Mouse (Mus musculus) natural killer cell, adult 2 months (primary cell): ENCODE data around the gene Gba.

ENCODE experiments used
- DNase-seq, 2 experiments: peaks; one replicate each; pipeline ENCODE4 v3.0.0; 2022; ENCODE audit warnings: low spot score in 2 of 2

Gene Gba

DNA sequence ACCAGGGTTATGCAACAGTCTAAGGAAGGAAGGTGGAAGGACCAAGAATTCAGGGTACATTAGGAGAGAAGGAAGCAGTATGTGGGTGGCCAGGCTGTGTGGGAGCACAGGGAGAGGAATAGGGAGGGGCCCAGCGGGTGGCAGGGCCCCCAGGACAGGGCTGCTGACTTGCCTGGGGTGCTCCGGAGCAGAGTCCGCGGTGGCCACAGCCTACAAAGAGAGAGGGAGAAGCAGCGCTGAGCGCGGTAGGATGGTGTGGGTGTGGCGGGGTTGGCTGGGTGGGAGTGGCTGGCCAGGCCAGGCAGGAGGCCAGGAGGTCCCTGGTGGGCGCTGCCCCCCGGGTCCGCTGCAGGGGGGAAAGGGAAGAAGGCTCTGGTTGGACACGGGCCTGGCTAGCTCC lies 35.8 kb downstream of the Gba start:
- no peak for DNase-seq

DNA sequence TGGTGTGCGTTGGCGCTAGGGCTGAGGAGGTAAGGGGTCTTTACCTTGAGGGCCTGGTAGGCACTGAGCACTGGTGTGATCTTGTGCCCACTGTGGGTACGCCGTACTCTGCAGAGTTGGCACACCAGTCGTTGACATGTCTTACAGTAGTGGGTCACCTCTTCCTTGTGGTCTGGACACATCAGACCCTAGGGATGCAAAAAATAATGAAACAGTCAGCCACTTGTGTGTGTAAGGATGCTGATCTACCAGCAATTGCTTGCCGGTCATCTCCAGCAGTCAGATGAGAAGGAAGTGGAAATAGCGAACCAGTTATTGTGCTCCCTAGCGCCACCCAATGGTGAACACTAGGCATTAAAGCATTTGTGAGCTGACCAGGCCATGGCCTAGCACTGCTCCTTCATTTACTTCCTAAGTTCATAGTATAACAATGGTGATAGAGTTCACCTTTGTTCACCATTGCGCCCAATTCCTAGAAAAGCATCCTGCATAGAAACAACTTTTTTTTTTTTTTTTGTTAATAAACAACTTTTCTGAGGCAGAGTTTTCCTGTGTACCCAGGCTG lies 39.7 kb downstream of the Gba start:
- DNase-seq: peak; percentile 76 to 82

GRCm38 (mm10) chr3:89243609-89244008 lies 40.9 kb downstream of the Gba start:
- DNase-seq: peak; percentile 68 to 77

- DNase-seq: peak; percentile 49 to 55
These were observed 41.6 kb downstream of the Gba start for GRCm38 (mm10) chr3:89244158-89244981.

DNA sequence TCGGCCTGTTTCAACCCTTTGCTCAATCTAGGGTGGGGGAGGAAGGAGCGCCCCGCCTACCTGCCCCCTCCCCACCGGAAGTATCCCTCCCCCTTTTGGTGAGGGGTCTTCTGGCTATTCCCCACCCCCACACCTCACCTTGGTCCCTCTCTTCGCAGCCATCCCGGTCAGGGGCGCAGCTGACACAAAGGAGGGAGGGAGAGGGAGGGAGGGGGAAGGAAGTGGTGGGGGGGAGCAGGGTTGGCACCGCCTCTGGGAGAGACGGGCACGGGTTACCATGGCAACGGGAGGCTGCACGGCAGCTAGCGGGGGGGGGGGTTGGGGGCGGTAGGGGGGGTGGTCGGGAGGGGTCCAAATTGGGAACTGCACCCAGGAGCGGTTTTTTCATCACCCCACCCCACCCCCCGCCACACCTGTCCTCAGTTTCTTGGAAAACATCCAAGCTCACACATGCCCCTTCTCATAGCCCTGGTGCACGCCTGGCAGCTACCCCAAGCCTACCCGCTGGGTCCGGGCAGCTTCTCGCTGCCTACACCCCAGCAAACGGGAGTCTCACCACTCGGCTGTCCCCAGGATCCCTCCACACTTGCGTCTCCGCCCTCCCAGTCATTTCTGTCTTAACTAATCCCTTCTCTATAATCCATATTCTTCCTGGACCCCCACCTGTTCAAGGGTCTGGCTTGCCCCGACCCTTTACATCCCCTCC lies 42.4 kb downstream of the Gba start:
- no peak for DNase-seq

GRCm38 (mm10) chr3:89245688-89246171 lies 43.0 kb downstream of the Gba start, which contains the start of gene Krtcap2:
Krtcap2 (plus strand) TSS chr3:89245966.
- DNase-seq: peak in 1 of 2 experiments; percentile 45

DNA sequence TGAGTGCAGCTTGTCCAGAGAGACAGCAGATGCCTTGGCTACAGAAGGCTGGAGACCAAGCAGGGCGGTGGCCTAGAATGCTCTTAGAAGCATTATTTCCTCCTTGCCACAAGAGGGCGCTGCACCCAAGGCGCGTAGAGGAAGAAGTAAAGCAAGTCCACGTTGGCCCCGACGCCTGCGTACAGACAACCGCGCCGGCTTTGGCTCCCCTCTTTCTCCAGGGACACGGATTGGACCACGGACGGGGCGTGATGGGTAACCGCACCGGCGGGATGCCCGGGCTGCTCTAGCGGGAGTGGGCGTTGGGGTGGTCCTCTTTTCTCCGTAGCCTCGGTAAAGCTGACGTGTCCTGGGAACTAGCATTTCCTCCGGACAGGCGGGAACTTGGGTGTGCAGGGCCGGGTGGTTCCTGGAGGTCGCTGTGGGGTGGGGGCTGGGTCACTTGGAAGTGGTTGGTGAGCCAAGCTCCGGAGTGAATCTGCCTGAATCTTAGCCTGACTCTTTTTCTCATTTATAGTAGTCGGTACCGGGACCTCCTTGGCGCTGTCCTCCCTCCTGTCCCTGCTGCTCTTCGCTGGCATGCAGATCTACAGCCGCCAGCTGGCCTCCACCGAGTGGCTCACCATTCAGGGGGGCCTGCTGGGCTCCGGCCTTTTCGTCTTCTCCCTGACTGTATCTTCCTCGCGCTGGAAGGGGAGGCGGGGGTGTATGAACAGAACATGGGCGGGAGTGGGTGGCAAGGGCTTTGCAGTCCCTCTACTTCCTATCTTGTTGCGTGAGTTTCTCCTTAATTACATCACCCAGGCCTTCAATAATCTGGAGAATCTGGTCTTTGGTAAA lies 43.8 kb downstream of the Gba start, which contains the start of gene Trim46:
Trim46 (minus strand) TSS at position 49 of the 840 bp plus-strand sequence.
- peak; percentile 80 to 87 for DNase-seq

GRCm38 (mm10) chr3:89247466-89247865 lies 44.7 kb downstream of the Gba start:
- DNase-seq: no peak

GRCm38 (mm10) chr3:89250435-89251040 lies 47.8 kb downstream of the Gba start:
- peak; percentile 61 to 77 for DNase-seq

- DNase-seq: peak; percentile 72 to 76
These were observed 48.7 kb downstream of the Gba start for GRCm38 (mm10) chr3:89251365-89251895.

GRCm38 (mm10) chr3:89254994-89255393 lies 52.3 kb downstream of the Gba start:
- DNase-seq: no peak

GRCm38 (mm10) chr3:89256177-89256576 lies 53.4 kb downstream of the Gba start:
- no peak for DNase-seq
